Mouse (Mus musculus): ENCODE measurements around the gene Rbm24. TPM values are rescaled to one million over a fixed set of nuclear protein-coding genes. Genes with fewer than 3 reads are reported as not detected.

The Rbm24 gene
- polyA plus RNA-seq, 1 experiment: 0.97 TPM

GRCm38 (mm10) chr13:46444021-46444420 is 25.8 kb downstream of the Rbm24 start:
- H3K36me3 ChIP-seq (ENCODE audit: control insufficient read depth, insufficient read depth, low read length, poor library complexity, severe bottlenecking): no peaks in the 10 kb centered on the region
- H3K27me3 ChIP-seq (ENCODE audit: control insufficient read depth, insufficient read depth, low read length, poor library complexity, severe bottlenecking): no peaks in the 10 kb centered on the region; the same call in 1 of the 2 replicates
- H3K4me3 ChIP-seq (ENCODE audit: low read depth, low read length): no peak overlapping the region
- no peaks in the 10 kb centered on the region for H3K4me1 ChIP-seq (ENCODE audit: control insufficient read depth, insufficient read depth, low read length)
- no peak for TF ChIP-seq POLR2A (IDR thresholded peaks at IDR 0.05; ENCODE audit: insufficient read depth, low read length)
- TF ChIP-seq EP300 (IDR thresholded peaks at IDR 0.05; ENCODE audit: insufficient read depth, low read depth, low read length): no peak
- TF ChIP-seq CTCF (IDR thresholded peaks at IDR 0.05; ENCODE audit: low read depth, low read length): no peak
- H3K9me3 ChIP-seq (replicated peaks; ENCODE audit: control insufficient read depth, insufficient read depth, low read length, poor library complexity, severe bottlenecking): no peaks in the 10 kb centered on the region
- no peak overlapping the region for H3K9ac ChIP-seq (ENCODE audit: low read depth, poor library complexity, severe bottlenecking)
- no peak overlapping the region for H3K27ac ChIP-seq (ENCODE audit: insufficient read depth, low read length)

GRCm38 (mm10) chr13:46446062-46446461 is 27.8 kb downstream of the Rbm24 start:
- H3K27me3 ChIP-seq (ENCODE audit: control insufficient read depth, insufficient read depth, low read length, poor library complexity, severe bottlenecking): no peaks in the 10 kb centered on the region; the same call in 1 of the 2 replicates
- H3K36me3 ChIP-seq (ENCODE audit: control insufficient read depth, insufficient read depth, low read length, poor library complexity, severe bottlenecking): no peaks in the 10 kb centered on the region
- H3K27ac ChIP-seq (ENCODE audit: insufficient read depth, low read length): no peak overlapping the region
- H3K9me3 ChIP-seq (replicated peaks; ENCODE audit: control insufficient read depth, insufficient read depth, low read length, poor library complexity, severe bottlenecking): no peaks in the 10 kb centered on the region
- H3K4me1 ChIP-seq (ENCODE audit: control insufficient read depth, insufficient read depth, low read length): no peaks in the 10 kb centered on the region
- no peak for TF ChIP-seq EP300 (IDR thresholded peaks at IDR 0.05; ENCODE audit: insufficient read depth, low read depth, low read length)
- TF ChIP-seq CTCF (IDR thresholded peaks at IDR 0.05; ENCODE audit: low read depth, low read length): no peak
- no peak for TF ChIP-seq POLR2A (IDR thresholded peaks at IDR 0.05; ENCODE audit: insufficient read depth, low read length)
- H3K9ac ChIP-seq (ENCODE audit: low read depth, poor library complexity, severe bottlenecking): no peak overlapping the region
- H3K4me3 ChIP-seq (ENCODE audit: low read depth, low read length): no peak overlapping the region

- Histone ChIP-seq H3K9ac (ENCODE audit: low read depth, poor library complexity, severe bottlenecking) (no peak overlapping the region), H3K27ac (ENCODE audit: insufficient read depth, low read length) (no peak overlapping the region), H3K27me3 (ENCODE audit: control insufficient read depth, insufficient read depth, low read length, poor library complexity, severe bottlenecking) (no peaks in the 10 kb centered on the region), H3K9me3 (replicated peaks; ENCODE audit: control insufficient read depth, insufficient read depth, low read length, poor library complexity, severe bottlenecking) (no peaks in the 10 kb centered on the region), H3K4me1 (ENCODE audit: control insufficient read depth, insufficient read depth, low read length) (no peaks in the 10 kb centered on the region), H3K36me3 (ENCODE audit: control insufficient read depth, insufficient read depth, low read length, poor library complexity, severe bottlenecking) (no peaks in the 10 kb centered on the region), H3K4me3 (ENCODE audit: low read depth, low read length) (no peak overlapping the region)
- TF ChIP-seq POLR2A (IDR thresholded peaks at IDR 0.05; ENCODE audit: insufficient read depth, low read length) (no peak), EP300 (IDR thresholded peaks at IDR 0.05; ENCODE audit: insufficient read depth, low read depth, low read length) (no peak), CTCF (IDR thresholded peaks at IDR 0.05; ENCODE audit: low read depth, low read length) (no peak)
Observed at GRCm38 (mm10) chr13:46448276-46448675, 30.0 kb downstream of the Rbm24 start.

- Histone ChIP-seq H3K4me1 (ENCODE audit: control insufficient read depth, insufficient read depth, low read length) (no peaks in the 10 kb centered on the region), H3K27me3 (ENCODE audit: control insufficient read depth, insufficient read depth, low read length, poor library complexity, severe bottlenecking) (no peaks in the 10 kb centered on the region), H3K4me3 (ENCODE audit: low read depth, low read length) (no peak overlapping the region), H3K9ac (ENCODE audit: low read depth, poor library complexity, severe bottlenecking) (no peak overlapping the region), H3K36me3 (ENCODE audit: control insufficient read depth, insufficient read depth, low read length, poor library complexity, severe bottlenecking) (no peaks in the 10 kb centered on the region), H3K9me3 (replicated peaks; ENCODE audit: control insufficient read depth, insufficient read depth, low read length, poor library complexity, severe bottlenecking) (no peaks in the 10 kb centered on the region), H3K27ac (ENCODE audit: insufficient read depth, low read length) (no peak overlapping the region)
- TF ChIP-seq EP300 (IDR thresholded peaks at IDR 0.05; ENCODE audit: insufficient read depth, low read depth, low read length) (no peak), CTCF (IDR thresholded peaks at IDR 0.05; ENCODE audit: low read depth, low read length) (no peak), POLR2A (IDR thresholded peaks at IDR 0.05; ENCODE audit: insufficient read depth, low read length) (no peak)
Observed at GRCm38 (mm10) chr13:46449955-46450354, 31.7 kb downstream of the Rbm24 start.

GRCm38 (mm10) chr13:46450623-46451022 is 32.4 kb downstream of the Rbm24 start:
- no peak for TF ChIP-seq EP300 (IDR thresholded peaks at IDR 0.05; ENCODE audit: insufficient read depth, low read depth, low read length)
- H3K4me3 ChIP-seq (ENCODE audit: low read depth, low read length): no peak overlapping the region
- H3K27ac ChIP-seq (ENCODE audit: insufficient read depth, low read length): no peak overlapping the region
- H3K9me3 ChIP-seq (replicated peaks; ENCODE audit: control insufficient read depth, insufficient read depth, low read length, poor library complexity, severe bottlenecking): no peaks in the 10 kb centered on the region
- H3K36me3 ChIP-seq (ENCODE audit: control insufficient read depth, insufficient read depth, low read length, poor library complexity, severe bottlenecking): no peaks in the 10 kb centered on the region
- H3K27me3 ChIP-seq (ENCODE audit: control insufficient read depth, insufficient read depth, low read length, poor library complexity, severe bottlenecking): no peaks in the 10 kb centered on the region
- no peak overlapping the region for H3K9ac ChIP-seq (ENCODE audit: low read depth, poor library complexity, severe bottlenecking)
- H3K4me1 ChIP-seq (ENCODE audit: control insufficient read depth, insufficient read depth, low read length): no peaks in the 10 kb centered on the region

- no peak for TF ChIP-seq EP300 (IDR thresholded peaks at IDR 0.05; ENCODE audit: insufficient read depth, low read depth, low read length)
- TF ChIP-seq POLR2A (IDR thresholded peaks at IDR 0.05; ENCODE audit: insufficient read depth, low read length): no peak
- no peak for TF ChIP-seq CTCF (IDR thresholded peaks at IDR 0.05; ENCODE audit: low read depth, low read length)
- H3K36me3 ChIP-seq (ENCODE audit: control insufficient read depth, insufficient read depth, low read length, poor library complexity, severe bottlenecking): no peaks in the 10 kb centered on the region
- H3K27me3 ChIP-seq (ENCODE audit: control insufficient read depth, insufficient read depth, low read length, poor library complexity, severe bottlenecking): no peaks in the 10 kb centered on the region
- H3K9ac ChIP-seq (ENCODE audit: low read depth, poor library complexity, severe bottlenecking): no peak overlapping the region
- H3K4me1 ChIP-seq (ENCODE audit: control insufficient read depth, insufficient read depth, low read length): no peaks in the 10 kb centered on the region
- no peaks in the 10 kb centered on the region for H3K9me3 ChIP-seq (replicated peaks; ENCODE audit: control insufficient read depth, insufficient read depth, low read length, poor library complexity, severe bottlenecking)
- H3K4me3 ChIP-seq (ENCODE audit: low read depth, low read length): no peak overlapping the region
- no peak overlapping the region for H3K27ac ChIP-seq (ENCODE audit: insufficient read depth, low read length)
Observed at GRCm38 (mm10) chr13:46451548-46451947, 33.3 kb downstream of the Rbm24 start.

All from ES-Bruce4 (cell line).